Mouse (Mus musculus): ENCODE results near the gene Hist2h2aa1. TPM values are rescaled to one million over a fixed set of nuclear protein-coding genes. Genes with fewer than 3 reads are reported as not detected.
A peak's percentile ranks its signal among the peaks of the same experiment; 100 is the strongest.

Hist2h2aa1 gene
- polyA plus RNA-seq, 1 experiment from 2014 or later = 9.9 TPM

DNA sequence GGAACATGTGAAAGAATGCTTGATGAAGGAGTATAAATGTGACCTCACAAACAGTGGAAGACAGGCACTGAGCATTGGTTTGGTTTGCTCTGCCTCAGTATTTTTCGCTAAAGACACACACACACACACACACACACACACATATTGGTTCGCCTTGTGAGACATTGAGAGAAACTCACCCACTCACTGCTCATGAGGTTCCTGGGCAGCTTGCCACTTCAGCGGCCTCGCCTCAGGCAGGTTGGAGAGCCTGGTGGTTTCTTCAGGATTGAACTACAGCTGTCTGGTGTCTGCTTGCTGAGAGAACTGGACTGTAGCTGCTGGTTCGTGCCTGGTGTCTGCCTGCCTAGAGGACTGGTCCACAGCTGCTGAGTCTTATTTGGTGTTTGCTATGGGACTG is 14.9 kb downstream of the Hist2h2aa1 start:
- Histone ChIP-seq H3K27ac (ENCODE audit: low read depth, low read length) (no peak overlapping the region), H3K4me2 (ENCODE audit: low read length) (no peak overlapping the region), H3K4me3 (ENCODE audit: low read length) (no peak overlapping the region), H3K36me3 (ENCODE audit: control insufficient read depth, insufficient read depth, low read length) (no peaks in the 10 kb centered on the region), H3K4me1 (ENCODE audit: control insufficient read depth, insufficient read depth, low read depth, low read length) (peaks cover 16% of the 10 kb centered on the region), H3K9me3 (ENCODE audit: control insufficient read depth, low read length) (no peaks in the 10 kb centered on the region), H3K27me3 (replicated peaks; ENCODE audit: control insufficient read depth, insufficient read depth, low read length) (no peaks in the 10 kb centered on the region), H3K9ac (ENCODE audit: low read depth, low read length) (no peak overlapping the region)
- WGBS = 91% methylated on average over 5 of the region's 5 CpGs
- no peak for ATAC-seq

DNA sequence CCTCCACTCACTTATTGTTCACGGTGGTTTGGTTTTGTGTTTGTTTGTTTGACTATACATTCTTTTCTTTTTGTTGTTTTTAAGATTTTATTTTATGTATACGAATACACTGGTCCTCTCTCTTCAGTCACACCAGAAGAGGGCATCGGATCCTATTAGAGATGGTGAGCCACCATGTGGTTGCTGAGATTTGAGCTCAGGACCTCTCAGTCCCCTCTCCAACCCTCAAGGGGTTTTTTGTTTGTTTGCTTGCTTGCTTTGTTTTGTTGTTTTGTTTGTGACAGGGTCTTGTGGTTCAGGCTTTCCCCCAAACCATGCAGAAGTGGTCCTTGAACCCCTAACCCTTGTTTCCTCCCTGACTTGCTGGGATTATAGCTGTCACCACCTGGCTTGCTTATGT is 16.3 kb downstream of the Hist2h2aa1 start:
- no peak for ATAC-seq
- 47% methylated on average over 3 of the region's 3 CpGs for WGBS
- H3K9ac ChIP-seq (ENCODE audit: low read depth, low read length) = peak overlapping the region; percentile 83

DNA sequence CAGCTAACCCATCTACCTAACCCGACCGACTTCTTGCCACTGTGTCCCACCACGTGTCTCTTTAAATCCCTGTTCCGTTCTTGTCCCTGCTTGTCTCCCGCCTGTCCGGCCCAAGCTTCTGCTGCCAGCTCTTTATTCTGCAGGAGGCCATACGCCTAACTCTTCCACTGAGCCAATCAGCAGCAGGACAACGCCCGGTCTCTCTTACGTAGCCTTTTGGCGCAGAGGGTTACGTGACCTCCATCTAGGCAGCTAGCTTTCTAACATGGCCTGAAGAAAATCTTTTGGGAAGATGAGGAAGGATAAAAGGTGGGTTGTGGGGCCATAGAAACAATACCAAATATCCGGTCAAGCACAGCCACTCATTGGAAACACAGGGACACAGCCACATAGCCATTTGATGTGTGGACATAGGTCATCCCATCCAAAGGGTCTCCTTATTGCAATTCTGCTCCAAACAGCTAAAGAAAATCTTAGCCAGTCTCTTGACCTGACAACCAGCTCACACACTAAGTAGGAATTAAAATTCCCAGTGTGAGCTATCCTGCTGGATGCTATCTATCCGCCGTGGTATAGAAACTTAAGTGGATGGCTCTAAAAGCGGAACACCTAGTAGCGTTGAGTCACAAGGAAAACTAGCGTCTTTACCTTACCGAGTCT is 17.0 kb downstream of the Hist2h2aa1 start:
- H3K27ac ChIP-seq (ENCODE audit: low read depth, low read length) = peak overlapping the region; percentile 97
- H3K36me3 ChIP-seq (ENCODE audit: control insufficient read depth, insufficient read depth, low read length) = no peaks in the 10 kb centered on the region
- under 1% methylated on average over 19 of the region's 19 CpGs for WGBS
- no peaks in the 10 kb centered on the region for H3K27me3 ChIP-seq (replicated peaks; ENCODE audit: control insufficient read depth, insufficient read depth, low read length)
- no peaks in the 10 kb centered on the region for H3K9me3 ChIP-seq (ENCODE audit: control insufficient read depth, low read length)
- H3K9ac ChIP-seq (ENCODE audit: low read depth, low read length) = peak overlapping the region; percentile 83
- peak; percentile 83 for ATAC-seq
- H3K4me1 ChIP-seq (ENCODE audit: control insufficient read depth, insufficient read depth, low read depth, low read length) = peaks cover 16% of the 10 kb centered on the region
- H3K4me3 ChIP-seq (ENCODE audit: low read length) = peak overlapping the region; percentile 65
- peak overlapping the region; percentile 84 for H3K4me2 ChIP-seq (ENCODE audit: low read length)

More for the DNA sequence above, 16.3 kb downstream of the Hist2h2aa1 start:
- Histone ChIP-seq H3K9me3 (ENCODE audit: control insufficient read depth, low read length) (no peaks in the 10 kb centered on the region), H3K27ac (ENCODE audit: low read depth, low read length) (peak overlapping the region; percentile 97), H3K4me3 (ENCODE audit: low read length) (peak overlapping the region; percentile 65), H3K4me2 (ENCODE audit: low read length) (peak overlapping the region; percentile 84), H3K4me1 (ENCODE audit: control insufficient read depth, insufficient read depth, low read depth, low read length) (peaks cover 16% of the 10 kb centered on the region), H3K27me3 (replicated peaks; ENCODE audit: control insufficient read depth, insufficient read depth, low read length) (no peaks in the 10 kb centered on the region), H3K36me3 (ENCODE audit: control insufficient read depth, insufficient read depth, low read length) (no peaks in the 10 kb centered on the region)

DNA sequence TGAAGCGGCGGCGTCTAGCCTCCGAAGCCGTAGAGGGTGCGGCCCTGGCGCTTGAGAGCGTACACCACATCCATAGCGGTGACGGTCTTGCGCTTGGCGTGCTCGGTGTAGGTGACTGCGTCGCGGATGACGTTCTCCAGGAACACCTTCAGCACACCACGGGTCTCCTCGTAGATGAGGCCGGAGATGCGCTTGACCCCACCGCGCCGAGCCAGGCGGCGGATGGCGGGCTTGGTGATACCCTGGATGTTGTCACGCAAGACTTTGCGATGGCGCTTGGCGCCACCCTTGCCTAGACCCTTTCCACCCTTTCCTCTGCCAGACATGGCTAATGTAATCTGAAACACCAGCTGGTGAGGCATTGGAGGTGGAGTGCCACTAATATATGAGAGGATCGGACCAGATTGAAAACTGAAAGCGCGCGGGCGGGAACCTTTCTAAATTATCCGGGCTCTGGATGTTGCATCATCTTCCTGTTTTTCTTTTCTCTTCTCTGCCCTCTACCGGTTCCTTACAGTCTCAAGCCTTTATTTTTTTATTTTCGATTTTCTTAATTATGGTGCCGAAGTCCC is 17.8 kb downstream of the Hist2h2aa1 start, which contains the start of gene Hist2h4:
Hist2h4 (minus strand) TSS at position 333 of the 572 bp plus-strand sequence.
- under 1% methylated on average over 40 of the region's 40 CpGs for WGBS
- no peaks in the 10 kb centered on the region for H3K9me3 ChIP-seq (ENCODE audit: control insufficient read depth, low read length)
- no peaks in the 10 kb centered on the region for H3K27me3 ChIP-seq (replicated peaks; ENCODE audit: control insufficient read depth, insufficient read depth, low read length)
- peak; percentile 93 for ATAC-seq
- peak within 1 kb of the TSS; percentile 97 for H3K27ac ChIP-seq (ENCODE audit: low read depth, low read length)
- H3K36me3 ChIP-seq (ENCODE audit: control insufficient read depth, insufficient read depth, low read length) = no peaks in the 10 kb centered on the region
- peaks cover 19% of the 10 kb centered on the region for H3K4me1 ChIP-seq (ENCODE audit: control insufficient read depth, insufficient read depth, low read depth, low read length)
- peak within 1 kb of the TSS; percentile 84 for H3K4me2 ChIP-seq (ENCODE audit: low read length)
- peak within 1 kb of the TSS; percentile 65 for H3K4me3 ChIP-seq (ENCODE audit: low read length)
- H3K9ac ChIP-seq (ENCODE audit: low read depth, low read length) = peak within 1 kb of the TSS; percentile 83

DNA sequence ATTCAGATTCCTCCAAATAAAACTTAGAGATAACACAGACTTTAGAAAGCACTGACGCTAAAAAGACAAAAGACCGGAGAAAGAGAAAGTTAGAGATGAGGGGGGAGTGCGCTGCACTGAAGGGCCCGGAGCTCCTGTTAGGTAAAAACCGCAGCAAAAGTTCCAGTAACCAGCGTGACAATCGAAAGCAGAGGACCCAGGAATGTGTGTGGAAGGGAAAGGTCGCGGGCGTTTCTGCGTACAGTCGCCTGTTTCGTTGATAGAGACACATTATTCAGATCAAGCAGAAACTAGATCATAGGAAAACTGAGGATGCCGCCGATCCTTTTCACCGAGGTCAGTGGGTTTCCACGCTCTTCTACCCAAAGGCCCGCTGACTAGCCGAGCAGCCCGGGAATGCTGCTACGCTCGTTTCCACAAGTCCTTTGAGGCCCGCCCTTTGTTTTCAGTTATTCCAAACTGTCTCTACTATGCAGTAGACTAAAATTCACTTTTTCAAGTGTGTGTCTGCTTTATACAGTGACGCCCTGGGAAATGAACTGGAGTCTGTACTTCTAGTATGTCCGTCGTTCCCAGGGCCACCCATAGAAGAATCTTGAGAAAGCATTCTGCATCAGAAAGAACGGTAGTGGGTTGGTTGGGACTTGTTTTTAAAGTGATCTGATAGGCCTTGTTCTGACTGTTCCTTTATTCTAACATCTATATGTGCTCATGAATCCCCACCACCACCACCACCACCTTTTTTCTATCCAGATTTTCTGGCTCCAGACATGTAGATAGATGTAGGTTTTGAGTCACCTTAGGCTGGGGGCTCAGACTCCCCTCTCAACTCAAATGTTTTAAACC is 18.5 kb downstream of the Hist2h2aa1 start:
- Histone ChIP-seq H3K36me3 (ENCODE audit: control insufficient read depth, insufficient read depth, low read length) (no peaks in the 10 kb centered on the region), H3K9me3 (ENCODE audit: control insufficient read depth, low read length) (no peaks in the 10 kb centered on the region), H3K9ac (ENCODE audit: low read depth, low read length) (peak overlapping the region; percentile 66), H3K27ac (ENCODE audit: low read depth, low read length) (peak overlapping the region; percentile 84), H3K4me1 (ENCODE audit: control insufficient read depth, insufficient read depth, low read depth, low read length) (peaks cover 21% of the 10 kb centered on the region), H3K4me2 (ENCODE audit: low read length) (peak overlapping the region; percentile 84), H3K4me3 (ENCODE audit: low read length) (peak overlapping the region; percentile 65), H3K27me3 (replicated peaks; ENCODE audit: control insufficient read depth, insufficient read depth, low read length) (no peaks in the 10 kb centered on the region)
- 3% methylated on average over 27 of the region's 27 CpGs for WGBS
- peak; percentile 32; the same call in 1 of the 2 replicates for ATAC-seq

DNA sequence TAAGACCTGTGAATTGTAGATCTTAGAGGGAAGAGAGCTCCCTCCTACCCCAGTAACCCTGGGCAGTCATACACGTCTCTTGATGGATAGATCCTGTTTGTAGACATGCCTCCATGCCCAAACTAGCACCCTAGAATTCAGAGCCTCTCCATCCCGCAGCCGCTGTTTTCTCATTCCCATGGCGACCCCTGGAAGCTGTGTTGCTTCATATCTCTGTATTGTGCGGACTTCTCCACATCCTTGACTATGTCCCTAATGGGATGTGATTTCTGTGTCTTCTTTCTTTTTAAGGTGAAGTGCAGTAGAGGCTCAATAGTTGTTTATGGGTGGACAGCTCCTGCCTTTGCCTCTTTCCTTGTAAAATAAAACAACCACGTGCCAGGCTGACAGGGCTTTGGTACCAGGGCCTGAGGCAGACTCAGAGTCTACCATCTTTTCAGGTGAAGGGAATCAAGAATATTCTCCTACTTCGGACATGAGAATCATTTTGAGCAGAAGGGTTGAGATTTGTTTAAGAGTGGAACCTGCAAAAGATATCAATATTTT is 19.2 kb downstream of the Hist2h2aa1 start:
- no peaks in the 10 kb centered on the region for H3K36me3 ChIP-seq (ENCODE audit: control insufficient read depth, insufficient read depth, low read length)
- no peaks in the 10 kb centered on the region for H3K27me3 ChIP-seq (replicated peaks; ENCODE audit: control insufficient read depth, insufficient read depth, low read length)
- peak overlapping the region; percentile 84 for H3K4me2 ChIP-seq (ENCODE audit: low read length)
- peak overlapping the region; percentile 66 for H3K9ac ChIP-seq (ENCODE audit: low read depth, low read length)
- no peak for ATAC-seq
- no peaks in the 10 kb centered on the region for H3K9me3 ChIP-seq (ENCODE audit: control insufficient read depth, low read length)
- no peak overlapping the region for H3K4me3 ChIP-seq (ENCODE audit: low read length)
- H3K4me1 ChIP-seq (ENCODE audit: control insufficient read depth, insufficient read depth, low read depth, low read length) = peaks cover 21% of the 10 kb centered on the region
- H3K27ac ChIP-seq (ENCODE audit: low read depth, low read length) = peak overlapping the region; percentile 84
- whole genome bisulfite sequencing = 72% methylated on average over 7 of the region's 7 CpGs

DNA sequence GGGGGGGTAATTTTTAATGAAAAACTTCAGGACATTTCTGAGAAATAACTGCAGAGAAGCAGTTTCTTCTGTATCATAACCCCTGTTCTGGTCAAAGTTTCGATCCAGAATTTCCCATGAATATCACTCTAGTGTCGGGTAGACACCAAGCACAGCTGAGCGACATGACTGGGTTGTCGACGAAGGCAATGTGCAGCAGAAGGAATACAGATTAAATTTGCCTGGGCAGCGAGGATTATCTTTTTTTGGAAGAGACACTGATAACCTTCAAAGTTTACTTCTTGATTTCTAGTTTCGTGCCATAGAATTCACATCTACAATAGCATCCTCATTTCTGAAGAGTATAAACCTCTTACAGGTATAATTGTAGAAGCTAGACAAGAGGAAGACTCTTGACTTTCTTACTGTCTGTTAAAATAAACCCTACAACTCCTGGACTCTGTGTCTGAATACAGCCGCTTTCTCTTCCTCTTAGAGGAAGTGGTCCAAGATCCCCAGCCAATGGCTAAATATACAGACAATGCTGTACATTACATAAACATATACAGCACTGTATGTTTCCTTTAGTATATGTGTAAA is 20.9 kb downstream of the Hist2h2aa1 start:
- Histone ChIP-seq H3K4me3 (ENCODE audit: low read length) (no peak overlapping the region), H3K36me3 (ENCODE audit: control insufficient read depth, insufficient read depth, low read length) (no peaks in the 10 kb centered on the region), H3K9me3 (ENCODE audit: control insufficient read depth, low read length) (no peaks in the 10 kb centered on the region), H3K27me3 (replicated peaks; ENCODE audit: control insufficient read depth, insufficient read depth, low read length) (no peaks in the 10 kb centered on the region), H3K9ac (ENCODE audit: low read depth, low read length) (no peak overlapping the region), H3K27ac (ENCODE audit: low read depth, low read length) (no peak overlapping the region), H3K4me1 (ENCODE audit: control insufficient read depth, insufficient read depth, low read depth, low read length) (peaks cover 21% of the 10 kb centered on the region), H3K4me2 (ENCODE audit: low read length) (no peak overlapping the region)
- 93% methylated on average over 8 of the region's 8 CpGs for WGBS
- ATAC-seq = no peak

DNA sequence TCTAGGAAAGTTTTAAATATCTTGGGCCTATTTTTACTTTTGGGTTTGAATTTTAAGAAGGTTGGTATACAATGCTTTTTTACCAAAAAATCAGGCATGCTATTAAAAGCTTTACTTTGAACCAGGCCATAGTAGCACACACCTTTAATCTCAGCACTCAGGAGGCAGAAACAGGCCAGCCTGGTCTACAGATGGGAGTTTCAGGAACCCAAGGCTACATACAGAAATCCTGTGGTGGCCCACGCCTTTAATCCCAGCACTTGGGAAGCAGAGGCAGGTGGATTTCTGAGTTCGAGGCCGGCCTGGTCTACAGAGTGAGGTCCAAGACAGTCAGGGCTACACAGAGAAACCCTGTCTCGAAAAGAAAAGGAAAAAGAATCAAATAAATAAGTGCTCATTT is 22.2 kb downstream of the Hist2h2aa1 start:
- H3K27ac ChIP-seq (ENCODE audit: low read depth, low read length) = peak overlapping the region; percentile 18; the same call in 1 of the 2 replicates
- H3K4me3 ChIP-seq (ENCODE audit: low read length) = no peak overlapping the region
- no peaks in the 10 kb centered on the region for H3K27me3 ChIP-seq (replicated peaks; ENCODE audit: control insufficient read depth, insufficient read depth, low read length)
- no peaks in the 10 kb centered on the region for H3K9me3 ChIP-seq (ENCODE audit: control insufficient read depth, low read length)
- H3K9ac ChIP-seq (ENCODE audit: low read depth, low read length) = no peak overlapping the region
- peaks cover 12% of the 10 kb centered on the region for H3K4me1 ChIP-seq (ENCODE audit: control insufficient read depth, insufficient read depth, low read depth, low read length)
- 83% methylated on average over 4 of the region's 4 CpGs for WGBS
- ATAC-seq = no peak
- no peak overlapping the region; the same call in 1 of the 2 replicates for H3K4me2 ChIP-seq (ENCODE audit: low read length)
- no peaks in the 10 kb centered on the region for H3K36me3 ChIP-seq (ENCODE audit: control insufficient read depth, insufficient read depth, low read length)
